Mouse (Mus musculus) spleen, postnatal 10 days (tissue): Measurements from ENCODE around the gene Hist1h2ag.
A peak's percentile ranks its signal among the peaks of the same experiment; 100 is the strongest.
"Not testable (repeated sequence)": the region's sequence is repeated elsewhere in the genome, so short reads cannot be mapped to it uniquely, and the experiment has no call there.

Experiments
- DNase-seq, 2 experiments: peaks; one replicate each; pipeline ENCODE4 v3.0.0; 2021 to 2022; ENCODE audit warnings: low spot score in 2 of 2

Hist1h2ag gene

GRCm38 (mm10) chr13:22042568-22043502 is at the start of gene Hist1h2ag, which contains the start of gene Hist1h2bj:
Hist1h2ag (minus strand) TSS chr13:22042944.
Hist1h2bj (plus strand) TSS chr13:22043214.
- peak; percentile 84 to 90 for DNase-seq

GRCm38 (mm10) chr13:22084140-22084539 is 41.4 kb upstream of the Hist1h2ag start, which contains the start of gene Vmn1r188:
Vmn1r188 (plus strand) TSS chr13:22084440.
- not testable (repeated sequence) for DNase-seq

GRCm38 (mm10) chr13:22063468-22063867 is 20.7 kb upstream of the Hist1h2ag start:
- DNase-seq, result no peak

- DNase-seq, result no peak
Observed at GRCm38 (mm10) chr13:22061422-22061821, 18.7 kb upstream of the Hist1h2ag start.

GRCm38 (mm10) chr13:22053754-22054153 is 11.0 kb upstream of the Hist1h2ag start:
- DNase-seq, result no peak

GRCm38 (mm10) chr13:22051523-22051859 is 8.7 kb upstream of the Hist1h2ag start:
- no peak for DNase-seq

GRCm38 (mm10) chr13:22050591-22051522 is 8.1 kb upstream of the Hist1h2ag start:
- peak; percentile 85 to 96 for DNase-seq

- DNase-seq, result peak in 1 of 2 experiments; percentile 63
Observed at GRCm38 (mm10) chr13:22049737-22050440, 7.1 kb upstream of the Hist1h2ag start.

- DNase-seq, result no peak
Observed at GRCm38 (mm10) chr13:22049041-22049440, 6.3 kb upstream of the Hist1h2ag start.

GRCm38 (mm10) chr13:22045311-22045710 is 2.6 kb upstream of the Hist1h2ag start:
- no peak for DNase-seq

- DNase-seq, result no peak
Observed at GRCm38 (mm10) chr13:22044432-22045155, 1.9 kb upstream of the Hist1h2ag start.

- DNase-seq, result no peak
Observed at GRCm38 (mm10) chr13:22043503-22044431, 1.0 kb upstream of the Hist1h2ag start.

GRCm38 (mm10) chr13:22041651-22042567 is 835 bp downstream of the Hist1h2ag start:
- DNase-seq, result no peak

GRCm38 (mm10) chr13:22041142-22041536 is 1.6 kb downstream of the Hist1h2ag start, which contains the start of gene Hist1h4i:
Hist1h4i (minus strand) TSS chr13:22041362.
- peak; percentile 98 to 100 for DNase-seq

GRCm38 (mm10) chr13:22040464-22041141 is 2.1 kb downstream of the Hist1h2ag start:
- DNase-seq, result peak in 1 of 2 experiments; percentile 47

- DNase-seq, result no peak
Observed at GRCm38 (mm10) chr13:22039951-22040463, 2.7 kb downstream of the Hist1h2ag start.

GRCm38 (mm10) chr13:22039364-22039763 is 3.4 kb downstream of the Hist1h2ag start:
- no peak for DNase-seq

- no peak for DNase-seq
Observed at GRCm38 (mm10) chr13:22037415-22037814, 5.3 kb downstream of the Hist1h2ag start.
